Mouse (Mus musculus) CD4-positive, CD25-positive, alpha-beta regulatory T cell, adult 9 weeks (primary cell): ENCODE results near the gene Tomm70a. TPM values are rescaled to one million over a fixed set of nuclear protein-coding genes. Genes with fewer than 3 reads are reported as not detected.

Source experiments
- polyA plus RNA-seq: library from polyadenylated mRNA; unstranded; fragments of 100-300 nt; shearing (Covaris generic); gene quantifications from one replicate; pipeline ENCODE4 v1.2.1, GENCODE M21; 2017

Gene Tomm70a
- polyA plus RNA-seq = 10.0 TPM

DNA sequence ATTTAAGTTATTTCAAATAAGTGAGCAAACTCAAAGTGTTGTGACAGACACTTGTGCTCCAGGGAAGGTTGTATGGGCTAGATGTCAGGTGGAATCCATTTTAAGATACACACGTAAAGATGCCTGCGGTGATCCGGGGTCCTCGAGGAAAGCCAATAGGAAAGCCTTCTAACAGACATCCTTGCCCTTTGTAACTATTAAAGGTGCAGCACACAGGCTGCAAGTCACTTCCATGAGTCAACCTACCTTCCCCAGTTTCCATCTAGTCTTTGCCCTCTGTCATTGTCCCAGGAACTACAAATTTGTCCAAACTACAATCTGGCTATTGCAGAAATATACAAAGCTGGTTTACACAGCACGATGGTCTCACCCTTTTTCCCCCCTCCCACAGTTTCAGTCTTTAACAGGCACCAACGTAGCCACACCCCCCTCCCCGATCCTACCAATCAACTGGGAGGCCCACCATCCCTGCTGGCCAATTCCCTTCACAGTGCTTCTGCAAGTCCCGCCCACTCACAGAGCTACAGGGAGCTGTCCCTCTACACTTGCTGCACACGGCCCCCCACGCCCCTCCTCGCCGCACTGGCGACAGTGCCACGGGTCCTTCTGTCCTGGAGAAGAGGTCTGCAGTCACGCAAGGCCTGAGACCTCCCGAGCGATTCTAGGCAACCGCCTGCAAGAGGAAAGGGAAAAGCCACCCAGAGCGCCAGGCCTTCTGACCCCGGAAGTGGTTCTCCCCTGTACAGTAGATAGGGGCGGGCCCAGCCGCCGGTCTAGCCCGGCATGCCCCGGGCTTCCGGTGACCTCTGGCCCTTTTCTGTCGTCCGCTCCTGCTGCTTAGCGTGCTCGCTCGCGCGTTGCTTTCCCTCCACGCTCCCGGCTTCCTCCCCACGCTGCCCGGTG, at the start of gene Tomm70a:
Gene Tomm70a (plus strand): TSS at position 791 of the 903 bp plus-strand sequence.

DNA sequence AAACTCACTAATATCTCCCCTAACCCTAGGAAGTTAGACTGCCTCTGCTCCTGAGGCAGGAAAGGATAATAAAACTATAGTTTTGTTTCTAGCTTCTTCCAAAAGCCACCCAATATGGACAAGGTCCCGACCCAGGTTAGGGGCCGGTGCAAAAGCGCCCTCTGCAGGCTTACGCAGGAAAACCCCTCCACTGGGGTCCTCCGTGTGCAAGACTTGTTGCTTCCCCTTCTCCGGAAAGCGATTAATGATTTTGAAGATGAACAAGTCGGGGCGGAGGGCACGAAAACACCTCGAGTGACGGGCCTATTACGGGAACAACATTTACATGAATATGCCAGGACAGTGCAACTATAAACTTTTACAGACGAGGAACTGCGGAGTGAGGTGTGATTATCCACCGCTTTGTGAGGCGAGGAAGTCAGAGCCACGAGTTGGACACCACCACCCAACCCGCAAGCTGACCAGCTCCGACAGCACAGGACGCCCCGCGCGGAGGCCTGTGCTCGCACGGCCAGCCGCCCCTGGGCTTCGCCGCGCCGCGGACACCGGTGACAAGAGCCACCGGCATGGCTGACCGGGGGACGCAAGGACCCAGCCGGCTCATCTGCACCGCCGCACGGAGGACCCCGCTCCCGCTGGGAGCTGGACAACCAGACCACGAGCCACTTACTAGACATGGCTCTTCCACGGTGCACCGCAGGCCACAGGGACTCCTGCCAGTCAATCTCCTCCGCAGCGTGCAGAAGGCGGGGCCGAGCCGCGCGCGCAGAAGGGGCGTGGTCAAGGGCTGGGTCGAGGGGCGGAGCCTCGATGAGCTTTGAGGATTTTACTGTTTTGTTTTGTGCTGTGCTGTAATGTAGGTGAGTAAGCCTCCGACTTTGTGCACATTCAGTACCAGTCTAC, 45.4 kb downstream of the Tomm70a start, which contains the start of gene Nit2:
Gene Nit2 (minus strand): TSS at position 731 of the 903 bp plus-strand sequence.

Other genes with a start within 250 kb of the Tomm70a start
- gene Tmem45a, start 235.5 kb upstream of the Tomm70a start, polyA plus RNA-seq = not detected
- not detected for gene Lnp1, start 193.6 kb upstream of the Tomm70a start, polyA plus RNA-seq
- gene Tmem45a2, start 50.3 kb upstream of the Tomm70a start, polyA plus RNA-seq = not detected
- gene Nit2, start 45.6 kb downstream of the Tomm70a start, polyA plus RNA-seq = 44.2 TPM
- 33.8 TPM for gene Tbc1d23, start 109.8 kb downstream of the Tomm70a start, polyA plus RNA-seq
- gene Tmem30c, start 171.2 kb downstream of the Tomm70a start, polyA plus RNA-seq = 0.16 TPM
- gene Filip1l, start 231.4 kb downstream of the Tomm70a start, polyA plus RNA-seq = 11.0 TPM